Mouse (Mus musculus): Measurements from ENCODE around the gene Dnase2a. TPM values are rescaled to one million over a fixed set of nuclear protein-coding genes. Genes with fewer than 3 reads are reported as not detected.
"Not testable (repeated sequence)": the region's sequence is repeated elsewhere in the genome, so short reads cannot be mapped to it uniquely, and the experiment has no call there.

Gene Dnase2a
- total RNA-seq, 2 experiments from 2014 or later = 6.1 to 6.8 TPM

DNA sequence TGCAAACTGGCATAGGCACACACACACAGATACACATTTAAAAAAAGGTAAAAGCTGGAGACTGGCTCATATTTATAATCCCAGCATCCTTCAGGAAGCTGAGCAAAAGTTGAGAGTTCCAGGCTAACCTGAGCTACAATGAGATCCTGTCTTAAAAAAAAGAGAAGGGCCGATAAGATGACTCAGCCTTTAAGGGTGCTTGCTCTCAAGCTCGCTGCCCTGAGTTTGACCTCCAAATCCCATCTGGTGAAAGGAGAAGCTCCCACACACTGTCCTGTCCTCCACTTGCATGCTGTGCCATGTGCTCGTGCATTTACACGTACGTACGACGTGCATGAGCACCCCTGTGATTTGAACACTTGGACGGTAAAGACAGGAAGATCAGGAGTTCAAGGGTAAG lies 867 bp upstream of the Dnase2a start:
- DNase-seq (ENCODE audit: low spot score) = no peak

DNA sequence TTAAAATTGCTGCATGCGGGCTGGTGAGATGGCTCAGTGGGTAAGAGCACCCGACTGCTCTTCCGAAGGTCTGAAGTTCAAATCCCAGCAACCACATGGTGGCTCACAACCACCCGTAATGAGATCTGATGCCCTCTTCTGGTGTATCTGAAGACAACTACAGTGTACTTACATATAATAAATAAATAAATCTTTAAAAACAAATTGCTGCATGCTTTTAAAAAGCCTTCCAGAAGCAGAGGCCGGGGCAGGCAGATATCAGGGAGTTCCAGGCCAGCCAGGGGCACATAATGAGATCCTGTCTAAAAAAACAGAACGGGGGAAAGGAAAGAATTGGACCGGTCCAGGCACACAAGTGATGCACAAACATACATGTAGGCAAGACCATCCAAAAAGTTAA lies 381 bp upstream of the Dnase2a start:
- DNase-seq (ENCODE audit: low spot score) = not testable (repeated sequence)

- DNase-seq (ENCODE audit: low spot score) = no peak
Measured at GRCm38 (mm10) chr8:84909162-84909767, 905 bp downstream of the Dnase2a start.

- no peak for DNase-seq (ENCODE audit: low spot score)
Measured at GRCm38 (mm10) chr8:84909949-84910348, 1.6 kb downstream of the Dnase2a start.

DNA sequence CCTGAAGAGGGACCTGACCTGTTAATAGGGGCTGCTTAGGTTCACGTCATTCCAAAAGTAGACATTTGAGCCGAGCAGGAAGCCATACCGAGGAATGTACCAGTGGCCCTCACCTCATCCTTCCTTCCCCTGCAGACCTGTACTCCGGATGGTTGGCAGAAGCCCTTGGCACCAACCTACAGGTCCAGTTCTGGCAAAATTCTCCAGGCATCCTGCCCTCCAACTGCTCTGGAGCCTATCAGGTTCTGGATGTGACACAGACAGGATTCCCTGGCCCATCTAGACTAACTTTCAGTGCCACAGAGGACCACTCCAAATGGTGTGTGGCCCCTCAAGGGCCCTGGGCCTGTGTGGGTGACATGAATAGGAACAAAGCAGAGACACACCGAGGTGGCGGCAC lies 2.2 kb downstream of the Dnase2a start:
- DNase-seq (ENCODE audit: low spot score) = no peak

GRCm38 (mm10) chr8:84911854-84912253 lies 3.5 kb downstream of the Dnase2a start:
- no peak for DNase-seq (ENCODE audit: low spot score)

GRCm38 (mm10) chr8:84912391-84912790 lies 4.0 kb downstream of the Dnase2a start:
- no peak for DNase-seq (ENCODE audit: low spot score)

DNA sequence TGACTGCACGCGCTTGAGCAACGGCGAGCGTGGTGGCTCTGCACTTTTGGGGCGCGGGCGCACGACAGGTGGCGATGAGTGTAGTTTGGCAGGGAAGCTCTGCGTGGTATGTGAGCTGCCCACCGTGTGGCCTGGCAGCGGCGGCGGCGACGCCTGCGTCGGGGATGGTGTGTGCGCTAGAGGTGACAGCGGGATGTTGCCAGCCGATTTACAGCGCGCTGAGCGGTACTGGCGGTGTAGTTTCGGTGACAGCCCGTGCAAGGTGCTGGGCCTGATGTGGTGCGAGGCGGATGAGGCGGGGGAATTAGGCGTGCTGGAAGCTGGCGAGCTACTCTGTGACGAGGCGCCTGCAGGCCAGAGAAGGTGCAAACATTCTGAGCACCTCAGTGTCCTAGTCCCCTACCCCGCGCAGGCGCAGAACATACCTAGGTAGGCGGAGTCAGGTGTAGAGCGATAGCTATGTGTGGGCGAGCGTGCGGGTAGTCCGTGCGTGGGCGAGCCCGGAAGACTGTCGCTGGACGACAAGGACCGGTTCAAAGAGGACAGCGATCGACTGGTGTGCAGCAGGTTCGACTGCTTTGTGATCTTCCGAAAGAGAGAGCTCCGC lies 4.6 kb downstream of the Dnase2a start:
- DNase-seq (ENCODE audit: low spot score) = peak; percentile 45

DNA sequence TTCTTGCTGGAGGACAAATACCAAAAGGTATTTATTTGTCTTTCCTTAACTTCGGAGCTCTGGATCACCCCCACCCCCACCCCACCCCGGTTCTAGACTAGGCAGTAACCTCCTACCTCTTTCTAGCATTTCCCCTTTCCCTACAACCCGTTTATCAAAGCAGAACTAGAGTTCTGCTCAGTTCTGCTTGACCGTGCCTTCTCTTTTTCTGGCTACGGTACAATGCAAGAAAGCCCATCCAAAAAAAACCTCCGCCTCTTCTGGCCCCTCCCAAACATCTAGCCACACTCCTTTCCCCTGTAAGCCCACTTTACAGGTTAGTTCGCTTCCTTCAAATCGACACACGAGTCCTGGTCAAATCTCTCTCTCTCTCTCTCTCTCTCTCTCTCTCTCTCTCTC lies 5.1 kb downstream of the Dnase2a start:
- no peak for DNase-seq (ENCODE audit: low spot score)

DNA sequence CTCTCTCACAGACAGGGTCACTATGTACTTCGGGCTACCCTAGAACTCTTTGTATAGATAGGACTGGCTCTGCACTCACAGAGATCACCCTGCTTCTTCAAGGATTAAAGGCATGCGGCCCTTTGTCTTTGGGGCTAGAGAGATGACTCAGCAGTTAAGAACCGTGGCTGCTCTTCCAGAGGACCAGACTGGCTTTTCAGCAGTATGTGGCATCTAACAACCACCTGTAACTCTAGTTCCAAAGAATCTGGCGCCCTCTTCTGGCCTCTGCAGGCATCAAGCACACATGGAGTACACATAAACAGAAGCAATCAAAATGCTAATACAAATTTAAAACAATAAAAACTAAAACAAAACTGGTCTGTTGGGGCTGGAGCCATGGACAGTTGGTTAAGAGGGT lies 5.6 kb downstream of the Dnase2a start:
- DNase-seq (ENCODE audit: low spot score) = no peak

DNA sequence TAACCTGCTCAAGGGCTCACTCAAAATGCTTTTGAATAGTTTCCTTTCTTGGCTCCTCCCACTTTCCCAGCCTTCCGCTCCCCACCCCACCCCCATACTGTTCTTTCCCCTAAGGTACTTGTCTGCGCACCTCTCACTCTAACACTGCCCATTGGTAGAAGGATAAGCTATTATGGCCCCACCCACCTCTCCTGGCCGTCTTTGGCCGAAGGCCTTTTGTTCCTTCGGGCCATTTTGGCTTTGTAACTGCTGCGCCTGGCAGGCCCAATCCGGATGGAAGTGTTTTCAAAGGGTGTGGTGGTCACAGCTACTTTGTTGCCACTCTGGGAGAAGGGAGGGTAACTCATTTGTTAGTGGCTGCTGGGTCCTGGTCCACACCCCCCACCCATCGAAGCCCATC lies 6.9 kb downstream of the Dnase2a start:
- DNase-seq (ENCODE audit: low spot score) = no peak

DNA sequence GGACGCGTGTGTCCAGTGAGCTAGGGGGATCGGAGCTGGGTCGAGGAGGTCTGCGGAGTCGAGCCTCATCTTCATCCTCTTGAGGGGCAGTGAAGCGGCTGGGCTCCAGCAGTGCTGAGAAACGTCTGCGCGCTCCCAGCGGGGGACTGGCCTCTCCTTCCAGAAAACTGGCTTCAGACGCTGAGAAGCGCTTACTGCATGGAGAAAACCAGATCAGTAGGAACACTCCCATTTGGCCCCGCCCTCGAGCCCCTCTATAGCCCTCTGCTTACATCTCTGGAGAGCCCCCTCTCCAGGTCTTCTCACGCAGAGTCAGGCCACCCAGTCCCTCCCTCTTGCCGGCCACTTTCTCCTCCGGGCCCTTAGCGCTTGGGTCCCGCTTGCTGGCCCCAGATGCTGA lies 9.4 kb downstream of the Dnase2a start:
- DNase-seq (ENCODE audit: low spot score) = no peak

DNA sequence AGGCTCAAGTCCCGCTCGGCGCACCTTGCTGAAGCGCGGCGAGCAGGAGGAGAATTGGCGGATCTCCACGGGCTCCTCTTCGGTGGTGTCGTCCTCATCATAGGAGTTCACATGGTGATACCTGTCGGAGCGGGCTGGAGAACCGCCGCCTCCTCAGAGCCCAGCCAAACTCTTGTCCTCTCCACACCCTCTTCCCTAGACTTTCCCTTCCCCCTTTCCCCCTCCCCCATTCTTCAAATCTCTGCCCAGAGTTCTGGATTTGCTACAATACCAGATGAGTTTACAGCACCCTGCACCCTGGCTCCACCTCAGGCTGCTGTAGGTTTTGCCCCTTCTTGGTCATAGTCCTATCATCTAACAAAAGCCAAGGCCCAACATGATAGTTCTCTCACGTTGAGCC lies 10.3 kb downstream of the Dnase2a start:
- no peak for DNase-seq (ENCODE audit: low spot score)

GRCm38 (mm10) chr8:84921596-84921995 lies 13.2 kb downstream of the Dnase2a start:
- no peak for DNase-seq (ENCODE audit: low spot score)

DNA sequence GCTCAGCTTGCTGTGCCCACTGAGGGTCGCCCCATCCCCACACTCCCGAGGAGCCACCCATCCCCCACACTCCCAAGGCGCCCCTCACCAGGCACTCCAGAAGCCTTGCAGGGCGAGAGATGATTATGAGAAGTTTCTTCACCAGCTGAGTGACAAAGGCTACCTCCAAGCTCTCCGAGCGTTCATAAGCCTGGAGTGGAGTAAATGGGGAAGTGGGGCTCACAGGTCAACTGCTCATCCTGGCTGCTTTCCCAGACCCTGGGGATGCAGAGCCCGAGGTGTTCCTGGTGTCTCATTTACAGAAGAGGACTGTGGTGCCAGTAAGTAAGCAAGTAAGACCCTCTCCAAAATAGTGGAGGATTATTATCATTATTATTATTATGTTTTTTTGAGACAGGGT lies 17.2 kb downstream of the Dnase2a start:
- DNase-seq (ENCODE audit: low spot score) = no peak

DNA sequence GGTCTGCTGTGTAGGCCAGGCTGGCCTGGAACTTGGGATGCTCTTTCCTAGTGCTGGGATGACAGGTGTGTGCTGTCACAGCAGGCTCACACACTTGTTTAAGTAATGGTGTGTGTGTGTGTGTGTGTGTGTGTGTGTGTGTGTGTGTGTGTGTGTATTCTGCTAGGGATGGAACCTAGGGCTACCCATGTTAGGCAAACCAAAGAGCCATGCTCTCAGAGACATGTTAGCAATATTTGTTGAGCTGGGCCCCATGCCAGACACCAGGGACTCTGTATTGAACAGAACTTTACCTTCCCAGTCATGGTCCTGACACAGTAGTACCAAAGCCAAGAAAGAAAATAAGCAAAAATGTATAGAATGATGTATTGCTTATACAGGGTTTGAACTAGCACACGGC lies 19.2 kb downstream of the Dnase2a start:
- no peak for DNase-seq (ENCODE audit: low spot score)

DNA sequence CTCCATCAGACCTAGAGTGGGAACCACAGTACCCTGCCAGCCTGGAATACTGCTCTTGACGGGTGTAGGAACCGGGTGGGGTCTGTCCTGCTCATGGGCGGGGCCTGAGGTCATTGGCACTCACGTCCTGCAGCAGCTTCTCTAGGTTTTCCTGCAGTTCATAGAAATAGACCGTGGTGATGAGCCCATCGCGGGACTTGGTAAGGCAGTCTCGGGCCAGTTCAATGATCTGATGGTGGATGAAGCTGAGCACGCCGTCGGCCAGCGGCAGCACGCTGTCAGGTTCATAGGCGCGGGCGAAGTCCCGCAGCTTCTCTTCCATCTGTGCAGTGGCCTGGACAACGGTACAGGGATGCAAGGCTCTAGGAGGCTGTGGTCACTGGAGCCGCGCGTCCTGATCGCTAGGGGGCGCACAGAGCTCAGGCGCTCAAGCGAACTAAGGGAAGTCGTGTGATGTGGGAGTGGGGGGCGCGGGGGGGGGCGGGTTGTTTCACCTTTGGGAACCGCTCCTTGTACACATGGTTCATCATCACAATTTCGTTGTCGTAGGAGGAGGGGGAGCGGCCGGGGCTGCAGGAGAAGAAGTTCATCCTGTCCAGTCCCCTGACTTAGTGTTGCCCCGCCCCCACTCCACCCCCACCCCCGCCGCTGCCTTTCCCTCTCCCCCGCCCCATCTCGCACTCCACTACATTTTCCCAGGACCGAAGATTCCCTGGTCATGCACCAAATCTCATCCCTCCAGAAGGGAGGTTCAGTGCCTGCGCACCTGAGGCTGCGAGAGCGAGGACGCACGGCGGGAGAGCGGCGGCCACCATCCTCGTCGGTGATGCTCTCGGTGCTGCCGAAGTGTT lies 20.3 kb downstream of the Dnase2a start:
- DNase-seq (ENCODE audit: low spot score) = peak; percentile 55

DNA sequence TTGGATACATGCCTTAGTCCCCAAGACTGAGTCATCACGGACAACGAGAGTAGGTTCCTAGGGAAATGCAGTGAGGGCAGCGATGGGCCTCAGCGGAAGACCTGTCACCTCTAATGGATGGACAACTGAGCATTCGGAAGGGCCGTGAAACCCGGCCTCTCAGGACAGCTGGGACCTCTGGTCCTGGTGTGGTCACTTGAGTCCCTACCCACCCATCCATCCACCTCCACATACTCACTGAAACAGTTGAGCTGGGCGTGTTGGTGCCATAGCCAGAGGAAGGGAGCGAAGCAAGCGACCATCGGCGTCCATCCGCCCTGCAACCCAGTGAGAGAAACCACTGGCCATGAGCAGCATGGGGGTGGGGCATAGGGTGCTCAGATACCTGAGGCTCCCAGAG lies 22.2 kb downstream of the Dnase2a start:
- no peak for DNase-seq (ENCODE audit: low spot score)

GRCm38 (mm10) chr8:84933767-84934559 lies 25.6 kb downstream of the Dnase2a start:
- DNase-seq (ENCODE audit: low spot score) = no peak

DNA sequence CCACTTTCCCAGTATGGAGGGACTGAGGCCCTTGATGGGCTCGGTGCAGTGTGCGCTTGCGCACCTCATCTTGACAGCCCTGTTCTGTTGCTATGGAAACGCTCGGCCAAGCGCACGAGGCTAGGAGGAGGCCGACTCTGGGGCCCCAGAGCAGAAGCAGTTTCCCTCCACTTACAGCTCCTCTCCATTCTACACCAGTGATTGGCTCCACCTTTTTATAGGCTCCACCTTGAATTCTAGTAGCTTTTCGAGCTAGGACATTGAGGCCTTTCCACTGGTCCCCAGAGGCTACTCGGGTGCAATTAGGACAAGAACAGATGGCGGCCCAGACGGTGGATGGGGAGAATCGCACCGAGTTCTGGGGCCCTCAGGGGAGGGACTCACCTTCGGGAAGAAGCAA lies 26.5 kb downstream of the Dnase2a start:
- no peak for DNase-seq (ENCODE audit: low spot score)

DNA sequence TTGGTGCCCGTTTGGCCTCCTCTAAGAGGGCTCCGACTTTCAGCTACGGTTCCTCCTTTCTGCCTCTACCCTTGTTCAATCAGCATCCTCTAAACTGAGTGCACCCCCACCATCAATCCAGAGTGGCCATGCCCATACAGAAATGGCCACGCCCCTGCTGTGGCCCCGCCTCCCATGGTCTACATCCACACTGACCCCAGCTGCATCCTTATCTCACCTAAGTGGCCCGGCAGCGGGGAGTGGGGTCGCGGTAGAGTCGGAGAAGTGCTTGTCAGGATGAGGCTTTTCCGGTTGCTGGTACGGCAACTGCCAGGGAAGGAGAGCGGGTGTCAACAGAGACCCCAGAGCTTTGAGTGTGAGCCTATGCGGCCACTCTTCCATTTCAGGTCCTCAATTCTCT lies 27.1 kb downstream of the Dnase2a start:
- DNase-seq (ENCODE audit: low spot score) = no peak

Measured in gastrocnemius, adult 18-20 months (tissue).